Mouse (Mus musculus) G1E (cell line): ENCODE measurements around the gene Trnt1.

Experiments used
- CTCF ChIP-seq: IDR thresholded peaks from 2 replicates; pipeline ENCODE4 v1.5.1; 2012; ENCODE audit warnings: low read depth, low read length, inconsistent platforms, mixed read lengths
- GATA1 ChIP-seq: IDR thresholded peaks from 2 replicates; pipeline ENCODE4 v1.6.1; 2012; ENCODE audit warnings: borderline replicate concordance, low read length, inconsistent platforms, mixed read lengths
- GATA2 ChIP-seq: IDR thresholded peaks from 2 replicates; pipeline ENCODE4 v1.6.1; 2012; ENCODE audit warnings: low read depth, low read length, inconsistent platforms, borderline replicate concordance
- POLR2AphosphoS5 ChIP-seq: IDR thresholded peaks from 2 replicates; pipeline ENCODE4 v1.6.1; 2012; ENCODE audit warnings: low read depth, low read length, inconsistent platforms; ENCODE audit not compliant: insufficient replicate concordance
- TAL1 ChIP-seq: conservative IDR thresholded peaks from 2 replicates; pipeline ENCODE4 v1.6.1; 2012; ENCODE audit warnings: low read depth, low read length, inconsistent platforms, mixed read lengths

DNA sequence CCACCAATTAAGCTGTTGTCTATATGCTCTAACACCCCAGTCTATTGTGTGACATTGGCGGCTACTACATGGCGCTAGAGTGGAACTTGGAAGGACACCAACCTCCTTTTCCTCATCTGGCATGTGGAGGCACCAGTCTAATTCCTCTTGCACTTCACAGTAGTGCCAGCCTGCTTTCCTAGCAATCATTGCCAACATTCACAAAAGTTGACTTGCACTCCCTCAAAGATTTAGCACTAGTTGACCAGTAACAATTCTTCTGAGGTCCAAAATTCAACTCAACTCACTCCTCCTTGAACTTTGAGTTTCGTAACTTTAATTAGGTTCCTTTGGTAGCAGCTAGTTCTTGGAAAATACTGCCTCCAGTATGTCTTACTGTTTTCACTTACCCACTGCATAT lies 41.8 kb downstream of the Trnt1 start:
- TF ChIP-seq CTCF, result no peak
- TF ChIP-seq TAL1, result no peak
- no peak for TF ChIP-seq GATA1
- TF ChIP-seq GATA2, result no peak
- no peak for TF ChIP-seq POLR2AphosphoS5
